Mouse (Mus musculus) embryo, embryonic 10 days (tissue): ENCODE results near the gene Gab1.

Source experiments
- DNase-seq: peaks from one replicate; pipeline ENCODE4 v3.0.0-alpha.2; 2015; ENCODE audit warnings: low spot score

The Gab1 gene

DNA sequence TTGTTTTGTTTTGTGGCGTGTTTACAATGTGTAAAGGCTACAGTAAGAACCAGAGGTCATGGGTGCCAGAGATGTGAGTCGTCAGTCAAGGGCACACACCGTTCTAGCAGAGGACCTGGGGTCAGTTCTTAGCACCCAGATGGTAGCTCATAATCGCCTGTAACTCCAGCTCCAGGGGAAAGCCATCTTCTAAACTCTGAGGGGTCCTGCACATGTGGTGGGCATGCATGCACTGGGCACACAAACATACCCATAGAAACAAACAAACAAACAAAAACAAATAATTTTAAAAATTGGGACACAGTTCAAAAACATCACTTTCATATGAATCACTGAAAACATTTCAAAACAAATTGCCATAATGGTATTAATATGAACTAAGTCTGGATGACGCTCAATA is 69.9 kb downstream of the Gab1 start:
- no peak for DNase-seq

DNA sequence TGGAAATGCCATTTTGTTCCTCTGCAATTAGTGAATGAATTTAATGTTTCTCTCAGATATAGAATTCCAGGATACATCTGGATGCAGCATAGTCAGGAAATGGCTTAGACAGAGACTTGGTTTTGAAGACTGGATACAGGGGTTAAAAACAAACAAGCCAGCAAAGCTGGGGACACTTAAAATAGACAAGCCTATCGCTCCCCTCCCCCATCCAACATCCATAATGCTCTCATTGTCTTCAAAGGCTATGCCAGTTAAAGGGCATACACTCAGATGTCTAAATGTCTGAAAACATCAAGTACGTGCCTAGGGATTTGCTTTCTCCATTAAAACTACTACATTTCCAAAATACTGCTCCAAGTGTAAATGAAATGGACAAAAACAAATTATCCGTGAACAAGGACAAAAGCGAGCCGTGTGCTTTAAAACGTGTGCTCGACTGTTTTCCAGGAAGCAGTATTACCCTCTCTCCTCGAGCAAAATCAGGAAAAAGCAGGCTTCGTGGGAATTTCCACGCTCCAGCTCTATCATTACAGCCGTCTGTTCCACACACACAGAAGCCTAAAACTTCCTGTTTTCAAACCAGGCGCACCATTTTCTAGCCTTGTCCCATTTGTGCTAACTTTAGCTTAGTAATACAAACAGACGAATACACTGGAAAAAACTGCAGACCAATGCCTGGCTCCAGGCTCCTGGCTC is 72.4 kb downstream of the Gab1 start:
- DNase-seq: peak; percentile 41

DNA sequence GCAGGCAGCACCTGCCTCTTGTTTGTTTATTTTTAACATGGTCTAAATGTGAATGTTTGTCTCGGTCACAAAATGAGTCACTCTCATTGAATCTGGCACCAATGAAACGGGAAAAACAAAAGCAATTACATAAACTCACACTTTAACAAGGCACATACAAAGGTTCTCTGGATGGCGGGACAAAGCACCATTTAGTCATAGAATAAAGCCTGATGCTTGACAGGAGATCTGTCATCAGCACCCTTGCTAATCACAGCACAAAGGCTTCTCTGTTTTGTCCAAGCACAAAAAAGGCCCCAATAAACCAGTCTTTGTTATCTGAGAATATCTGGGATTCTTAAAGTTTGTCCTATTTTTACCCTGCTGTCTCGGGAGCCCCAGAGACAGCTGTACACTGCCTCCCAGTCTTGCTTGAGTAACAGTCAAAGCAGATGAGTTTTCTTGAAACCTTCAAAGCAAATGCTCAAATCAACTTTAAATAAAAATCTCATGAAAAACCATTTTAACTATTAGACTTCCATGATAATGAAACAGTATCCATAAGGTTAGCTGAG is 76.2 kb downstream of the Gab1 start:
- peak; percentile 37 for DNase-seq

DNA sequence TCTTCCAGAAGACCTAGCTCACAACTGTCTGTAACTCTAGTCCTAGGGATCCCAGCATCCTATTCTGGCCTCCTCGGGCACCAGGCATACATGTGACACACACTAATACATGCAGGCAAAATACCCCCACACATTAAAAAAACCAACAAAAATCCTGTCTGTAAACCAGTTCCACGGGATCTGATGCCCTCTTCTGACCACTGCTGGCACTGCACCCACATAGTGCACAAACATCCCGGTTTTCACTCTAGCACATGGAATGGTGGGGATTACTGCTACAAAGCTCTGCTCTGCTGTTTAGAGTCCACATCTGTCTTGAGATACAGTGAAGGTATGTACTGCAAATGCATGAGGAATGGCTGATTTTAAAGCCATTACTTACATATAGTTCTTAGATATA is 81.5 kb downstream of the Gab1 start:
- DNase-seq: no peak

DNA sequence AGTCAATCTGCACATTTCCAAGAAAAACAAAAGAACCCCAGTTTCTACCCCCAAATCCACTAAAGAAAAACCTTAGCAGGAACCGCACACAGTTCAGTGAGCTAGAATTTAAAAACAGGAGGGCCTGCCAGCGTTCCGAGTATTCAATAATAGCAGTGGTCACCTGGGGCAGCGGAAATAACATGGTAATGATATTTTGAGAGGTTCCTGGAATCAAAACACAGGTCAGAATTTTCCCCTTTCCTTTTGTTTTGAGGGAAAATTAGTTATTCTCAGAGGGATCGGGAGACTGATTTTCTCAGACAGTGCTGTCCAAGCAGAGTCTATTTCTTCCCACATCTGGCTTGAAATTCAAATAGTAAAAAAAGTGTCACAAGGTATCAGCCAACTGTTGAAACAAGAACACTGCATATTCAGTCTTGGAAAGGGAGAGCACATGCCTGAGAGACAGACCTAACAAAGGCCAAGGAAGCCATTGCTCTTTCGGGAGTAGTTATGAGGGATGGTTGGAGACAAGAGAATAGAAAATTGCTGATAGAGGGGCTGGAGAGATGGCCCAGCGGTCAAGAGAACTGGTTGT is 82.0 kb downstream of the Gab1 start:
- DNase-seq: no peak

DNA sequence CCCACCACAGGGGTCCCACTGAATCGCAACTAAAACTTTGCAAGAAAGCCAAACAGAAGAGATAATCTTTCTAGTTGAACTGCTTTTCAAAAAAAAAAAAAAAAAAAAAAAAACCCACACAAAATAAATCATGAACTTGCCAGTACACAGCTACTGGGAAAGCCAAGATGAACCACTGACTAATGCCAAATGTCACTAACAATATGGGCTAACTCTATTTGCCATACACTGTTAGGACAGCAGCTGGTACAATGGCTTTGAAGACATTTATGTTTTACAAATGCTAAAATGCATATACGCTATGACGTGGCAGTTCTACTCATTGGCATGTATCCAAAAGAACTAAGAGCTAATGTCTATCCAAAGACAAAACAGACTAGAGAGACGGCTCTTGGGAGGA is 84.2 kb downstream of the Gab1 start:
- DNase-seq: no peak

DNA sequence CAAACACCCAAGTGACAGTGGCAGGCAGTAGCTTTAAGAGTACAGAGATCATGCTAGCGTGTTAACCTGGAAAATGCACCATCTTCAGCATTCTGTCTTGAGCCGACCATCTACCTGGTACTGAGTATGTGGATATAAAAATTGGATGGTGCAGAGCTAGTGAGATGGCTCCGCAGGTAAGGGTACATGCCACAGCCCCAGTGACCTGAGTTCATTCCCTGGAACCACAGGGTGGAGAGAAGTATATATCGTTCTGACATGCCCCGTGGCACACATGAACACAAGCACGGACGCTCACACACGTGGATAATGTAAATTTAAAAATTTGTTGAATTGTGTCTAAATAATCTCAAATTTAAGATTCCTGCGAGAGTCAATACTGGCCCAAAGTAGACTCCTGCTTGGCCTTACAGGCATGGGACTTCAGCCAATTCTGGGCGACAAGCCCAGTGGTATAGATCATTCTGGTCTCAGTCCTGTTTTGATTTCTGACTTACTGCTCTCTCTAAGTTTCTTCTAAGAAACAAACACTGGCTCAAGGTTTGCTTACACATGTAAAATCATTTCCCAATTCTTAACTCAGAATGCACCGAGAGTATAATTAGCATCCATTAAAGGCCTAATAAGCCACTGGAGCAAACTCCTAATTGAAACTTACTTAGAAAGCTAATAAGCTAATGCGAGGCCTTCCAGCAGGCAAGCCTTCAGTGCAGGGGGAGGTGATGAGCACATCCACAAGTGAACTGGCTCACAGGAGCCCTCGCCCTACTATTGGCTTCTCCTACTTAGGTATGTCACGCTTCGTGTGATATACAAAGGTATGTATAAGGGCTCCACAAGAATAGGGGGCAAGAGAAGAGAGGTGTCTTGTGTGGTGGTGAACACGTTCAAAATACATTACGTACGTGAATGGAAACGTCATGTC is 85.5 kb downstream of the Gab1 start:
- no peak for DNase-seq

DNA sequence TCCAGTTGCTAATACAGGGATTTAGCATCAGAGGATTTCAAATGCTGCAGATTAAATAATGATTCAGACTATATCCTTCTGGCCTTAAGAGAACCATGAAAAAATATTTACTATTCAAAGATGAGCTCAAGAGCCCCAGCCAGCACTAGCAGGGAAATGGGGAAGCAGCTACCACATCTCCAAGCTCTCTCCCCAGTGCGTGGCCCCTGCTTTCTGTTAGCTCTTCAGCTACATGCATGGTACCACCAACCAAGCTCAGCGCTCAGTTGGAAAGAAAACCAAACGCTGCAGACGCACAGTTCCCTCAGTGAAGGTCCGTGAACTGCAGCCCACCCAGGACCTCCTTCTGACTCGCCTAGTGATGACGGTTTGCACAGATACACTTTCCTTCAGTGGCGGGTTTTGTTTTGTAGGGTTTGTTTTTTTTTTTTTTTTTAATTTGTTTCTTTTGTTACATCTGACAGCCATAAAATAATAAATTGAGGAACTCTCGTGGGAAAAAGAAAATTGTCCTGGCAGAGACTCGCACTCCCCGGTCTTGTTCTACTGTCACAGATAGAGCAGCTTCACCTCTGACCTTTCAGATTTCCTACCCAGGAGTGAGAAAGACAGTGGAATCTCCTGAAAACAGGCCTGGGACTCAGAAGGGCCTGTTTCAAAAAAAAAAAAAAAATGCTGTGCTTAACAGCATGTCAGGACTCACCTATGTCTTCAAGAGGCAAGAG is 86.4 kb downstream of the Gab1 start:
- DNase-seq: no peak

DNA sequence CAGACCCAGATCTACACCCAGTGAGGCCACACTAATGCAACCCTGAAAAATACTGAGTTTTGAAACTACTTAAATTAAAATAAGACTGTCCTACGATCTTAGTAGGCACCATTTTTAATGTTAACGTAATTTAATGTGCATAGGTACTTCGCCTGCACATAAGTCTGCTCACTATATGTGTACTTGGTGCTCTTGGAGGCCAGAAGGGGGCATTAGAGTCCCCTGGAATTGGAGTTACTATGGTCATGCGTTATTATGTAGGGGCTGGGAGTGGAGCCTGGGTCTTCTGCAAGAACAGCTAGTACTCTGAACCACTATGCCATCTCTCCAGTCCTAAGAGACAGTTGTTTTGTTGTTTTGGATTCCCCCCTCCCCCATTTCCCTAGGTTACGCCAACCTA is 88.1 kb downstream of the Gab1 start:
- DNase-seq: no peak

DNA sequence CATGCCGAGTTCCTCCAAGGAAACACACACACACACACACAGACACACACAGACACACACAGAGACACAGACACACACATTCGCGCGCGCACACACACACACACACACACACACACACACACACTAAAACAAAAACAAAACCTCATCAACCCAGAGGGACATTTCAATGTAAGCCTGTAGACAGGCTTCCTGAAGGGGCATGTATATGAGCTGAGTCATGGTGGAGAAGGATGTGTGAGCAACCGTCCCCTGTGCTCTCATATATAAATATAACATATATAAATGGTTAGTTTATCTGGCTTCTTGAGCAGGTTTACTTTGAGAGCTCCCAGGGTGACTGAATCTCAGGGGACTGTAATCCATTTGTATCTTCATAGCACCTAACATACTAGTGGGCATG is 91.0 kb downstream of the Gab1 start:
- no peak for DNase-seq

DNA sequence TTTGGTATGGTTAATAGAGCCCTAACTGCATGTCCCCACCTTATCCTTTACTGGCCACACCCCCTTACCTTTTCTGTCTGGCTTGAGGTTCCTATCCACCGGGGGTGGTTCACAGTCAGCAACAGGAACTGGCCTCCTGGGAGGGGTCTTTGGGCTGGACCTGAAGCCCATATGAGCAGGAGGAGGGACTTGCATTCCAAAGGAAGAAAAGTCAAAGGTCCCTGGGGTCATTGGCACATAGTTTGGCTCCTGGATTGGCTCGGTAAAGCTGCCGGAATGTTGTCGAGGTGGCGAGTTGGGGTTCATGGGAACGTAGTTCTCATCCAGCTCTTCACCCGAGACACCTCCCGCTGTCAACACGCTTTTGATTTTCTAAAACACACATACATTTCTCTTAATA is 95.8 kb downstream of the Gab1 start:
- DNase-seq: no peak

DNA sequence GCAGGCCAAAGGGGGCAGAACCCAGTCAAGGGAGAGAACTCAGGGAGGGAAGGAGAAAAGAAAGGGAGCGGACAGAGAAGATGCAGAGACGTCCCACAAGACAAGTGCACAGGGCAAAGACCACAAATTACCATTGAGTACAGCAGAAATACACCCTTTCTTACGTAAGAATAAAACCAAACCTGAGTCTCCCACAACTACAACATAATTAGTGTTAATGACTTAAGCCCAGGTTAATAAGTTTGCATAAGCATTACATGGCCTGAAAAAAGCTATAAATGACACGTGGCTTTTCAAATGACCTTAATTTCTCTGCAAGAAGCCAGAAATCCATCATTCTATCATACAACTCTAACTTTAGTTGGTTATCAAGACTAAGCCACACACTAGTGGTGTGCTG is 97.0 kb downstream of the Gab1 start:
- DNase-seq: no peak

DNA sequence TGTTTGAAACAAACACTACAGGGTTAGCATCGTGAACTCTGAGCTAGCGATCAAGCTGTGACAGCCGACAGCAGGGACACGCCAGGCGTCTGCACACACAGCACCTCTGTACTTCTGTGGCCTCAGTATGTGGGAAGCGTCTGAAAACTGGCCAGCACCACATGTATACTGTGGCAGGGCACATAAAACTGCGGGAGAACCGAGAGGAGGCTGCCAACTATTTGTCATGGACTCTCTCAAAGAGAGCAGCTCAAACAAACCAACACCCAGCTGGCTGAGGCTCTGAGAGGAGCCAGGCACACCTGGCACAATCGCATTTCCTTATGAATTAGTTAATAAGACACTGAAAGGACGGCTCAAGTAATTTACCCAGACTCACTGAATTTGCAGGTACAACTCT is 99.0 kb downstream of the Gab1 start:
- DNase-seq: no peak

DNA sequence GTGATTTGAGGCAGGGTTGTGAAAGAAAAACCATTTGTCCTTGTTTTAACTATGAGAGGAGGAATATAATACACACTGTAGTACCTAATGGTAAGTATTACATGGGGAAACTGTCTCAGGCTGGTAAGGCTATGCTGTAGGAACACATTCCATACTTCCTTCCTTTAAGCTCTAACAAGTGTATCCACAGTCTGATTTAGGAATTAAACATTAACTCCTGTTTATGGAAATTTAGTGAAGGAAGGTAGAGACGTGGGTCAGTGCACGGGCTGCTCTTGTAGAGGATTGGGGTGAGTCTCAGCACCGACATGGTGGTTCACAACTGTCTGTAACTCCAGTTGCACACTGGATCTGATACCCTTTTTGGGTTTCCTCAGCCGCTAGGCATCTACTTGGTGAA is 100.0 kb downstream of the Gab1 start:
- DNase-seq: no peak

DNA sequence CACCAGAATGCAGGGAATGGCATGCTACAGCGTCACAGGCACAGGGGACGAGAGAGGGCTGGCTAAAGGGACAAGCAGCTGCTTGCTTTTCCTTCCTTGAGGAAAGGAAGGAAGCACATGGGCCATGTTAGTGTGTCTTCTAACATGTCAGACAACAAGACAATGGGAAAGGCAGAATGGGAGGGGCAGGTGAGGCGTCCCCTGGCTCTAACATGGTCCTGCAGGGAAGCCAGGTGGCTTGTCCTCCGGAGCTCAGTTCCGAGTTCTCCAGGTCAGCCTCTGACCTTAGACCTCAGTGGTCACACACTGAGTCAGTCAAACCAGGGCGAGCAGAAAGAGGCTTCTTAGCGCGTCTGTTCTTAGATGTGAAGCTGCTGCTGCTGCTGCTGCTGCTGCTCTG is 103.9 kb downstream of the Gab1 start:
- DNase-seq: peak; percentile 24

DNA sequence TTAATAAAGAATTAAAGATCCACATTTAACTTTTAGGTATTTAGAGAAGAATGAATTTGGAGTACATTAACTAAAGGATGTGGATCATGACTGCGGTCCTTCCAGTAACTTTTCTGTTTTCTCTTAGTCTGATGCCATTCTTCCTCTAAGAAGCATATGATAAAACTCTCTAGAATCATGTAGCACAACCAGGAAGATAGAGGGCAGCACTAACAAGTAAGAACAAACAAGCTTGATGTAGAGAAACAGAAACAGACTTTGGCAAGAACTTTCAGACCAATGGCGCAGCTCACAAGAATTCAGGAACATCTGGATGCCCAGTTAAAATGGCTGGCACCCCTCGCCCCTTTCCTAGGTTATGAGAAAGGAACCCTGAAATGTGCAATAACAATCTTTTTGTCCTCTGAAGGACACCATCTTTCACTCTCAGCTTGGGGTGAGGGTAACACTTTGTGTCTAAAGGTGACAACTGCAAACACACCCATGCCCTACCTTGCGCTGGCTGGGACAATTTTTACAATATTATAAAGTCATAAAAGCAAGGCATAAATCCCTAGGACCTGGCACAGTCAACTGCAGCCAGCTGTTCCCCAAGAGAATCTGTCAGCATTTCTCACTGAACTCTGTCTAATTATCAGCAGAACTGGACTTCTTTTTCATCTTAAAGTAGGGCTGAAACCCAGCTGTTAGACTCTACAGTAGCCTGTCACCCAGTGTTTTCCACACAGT is 107.4 kb downstream of the Gab1 start:
- DNase-seq: no peak

DNA sequence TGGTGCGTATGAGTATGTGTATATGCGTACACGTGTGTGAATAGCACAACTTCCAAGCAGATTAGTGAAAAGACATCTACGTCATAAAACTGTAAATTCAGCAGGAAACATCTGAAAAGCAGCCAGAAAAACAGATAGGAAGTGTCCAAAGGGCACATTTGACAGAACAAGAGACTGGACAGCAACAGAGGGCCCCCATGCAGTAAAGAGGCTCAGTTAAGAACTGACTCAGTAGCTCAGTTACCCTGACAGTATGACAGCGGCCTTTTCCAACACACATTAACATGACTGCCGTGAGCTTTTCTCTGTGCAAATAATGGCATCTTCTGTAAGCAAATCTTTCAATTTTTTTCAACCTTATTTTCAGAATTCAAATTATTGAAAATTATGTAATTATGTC is 111.9 kb downstream of the Gab1 start:
- no peak for DNase-seq

DNA sequence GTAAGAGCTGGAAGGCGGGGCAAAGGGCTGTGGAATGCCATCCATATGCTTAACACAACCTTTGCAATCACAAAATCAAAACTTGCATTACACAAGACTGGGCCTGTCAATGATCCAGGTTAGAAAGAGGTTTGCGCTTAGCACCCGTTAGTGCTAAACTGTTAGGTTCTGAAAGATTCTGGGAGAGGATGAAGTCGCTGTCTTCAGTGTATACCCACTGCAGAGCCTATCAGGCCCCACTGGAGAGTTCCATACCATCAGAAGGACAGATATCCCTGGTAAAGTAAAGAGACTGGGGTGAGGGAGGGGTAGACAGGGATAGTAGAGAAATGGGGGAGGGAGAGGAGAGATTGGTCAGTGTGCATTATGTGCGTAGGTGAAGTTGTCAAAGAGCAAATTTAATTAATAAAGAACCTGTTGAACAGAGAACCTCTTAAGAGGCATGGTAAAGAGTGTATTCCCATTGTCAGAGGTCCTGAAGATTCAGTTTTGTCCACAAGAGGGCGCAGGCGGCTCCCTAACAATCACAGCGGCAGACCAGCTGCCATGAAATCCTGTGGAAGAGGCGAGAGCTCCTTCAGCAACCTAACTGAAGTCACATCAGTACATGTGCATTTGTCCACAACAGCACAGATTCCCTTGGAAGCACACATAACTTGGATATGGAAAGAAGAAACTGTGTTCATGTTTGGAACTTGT is 127.2 kb downstream of the Gab1 start:
- DNase-seq: peak; percentile 93

DNA sequence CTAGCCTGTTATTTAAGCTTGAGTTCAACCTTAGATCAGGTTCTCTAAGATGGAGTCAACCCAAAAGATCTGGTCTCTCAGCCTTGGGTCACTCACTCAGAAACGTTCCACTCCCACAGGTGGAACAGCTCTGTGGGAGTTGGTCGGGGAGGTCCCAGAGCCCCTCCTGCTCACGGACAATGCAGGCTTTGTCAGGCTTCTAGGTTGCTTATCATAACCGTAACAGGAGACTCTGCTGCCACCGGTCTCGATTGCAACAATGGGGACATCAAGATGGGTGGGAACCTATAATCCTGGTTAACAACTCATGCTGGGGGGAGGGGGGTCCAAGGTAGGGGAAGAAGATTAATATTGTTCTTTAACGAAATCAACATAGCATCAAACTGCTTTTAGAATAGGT is 127.9 kb downstream of the Gab1 start:
- no peak for DNase-seq

DNA sequence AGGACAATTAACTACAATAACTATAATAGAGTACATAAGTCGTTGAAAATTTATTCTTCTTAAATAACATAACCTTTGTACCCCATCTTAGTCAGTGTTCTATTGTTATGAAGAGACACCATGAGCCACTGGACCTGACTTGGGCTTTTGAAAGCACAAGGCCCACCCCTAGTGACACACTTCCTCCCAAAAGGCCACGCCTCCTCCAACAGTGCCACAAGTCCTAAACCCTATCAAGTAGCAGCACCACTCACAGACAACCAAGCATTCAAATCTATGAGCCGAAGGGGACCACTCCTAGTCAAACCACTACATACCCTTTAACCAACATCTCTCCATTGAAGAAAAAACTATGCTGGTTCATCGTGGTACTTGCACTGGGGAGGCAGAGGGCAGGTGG is 131.2 kb downstream of the Gab1 start:
- peak; percentile 15 for DNase-seq

DNA sequence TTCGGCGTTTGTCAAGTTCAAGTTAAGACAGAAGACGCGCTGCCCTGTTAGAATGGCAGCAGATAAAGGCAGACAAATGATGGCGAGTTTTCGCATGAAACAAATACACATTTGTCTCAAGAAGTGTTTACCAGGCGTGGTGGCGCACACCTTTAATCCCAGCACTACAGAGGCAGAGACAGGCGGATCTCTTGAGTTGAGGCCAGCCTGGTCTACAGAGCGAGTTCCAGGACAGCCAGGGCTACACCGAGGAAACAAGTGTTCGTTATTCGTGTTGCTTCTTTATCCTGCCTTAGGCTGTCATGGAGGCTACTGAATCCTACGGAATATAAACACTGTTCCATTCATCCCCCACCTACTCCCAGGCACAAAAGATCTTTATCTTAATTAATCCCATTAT is 140.4 kb downstream of the Gab1 start:
- no peak for DNase-seq
